Mouse (Mus musculus) forebrain, embryonic 15.5 days (tissue): Measurements from ENCODE around the gene Pyroxd2. TPM values are rescaled to one million over a fixed set of nuclear protein-coding genes. Genes with fewer than 3 reads are reported as not detected.
A peak's percentile ranks its signal among the peaks of the same experiment; 100 is the strongest.
"Not testable (repeated sequence)": the region's sequence is repeated elsewhere in the genome, so short reads cannot be mapped to it uniquely, and the experiment has no call there.

Source experiments
- ATAC-seq: fragments of 200-750 bp; cut with Nextera tagmentation; replicated peaks from 2 replicates; pipeline ENCODE4 v1.8.0; 2017; ENCODE audit warnings: mild to moderate bottlenecking, moderate TSS enrichment, moderate library complexity
- H3K27ac ChIP-seq: fragments of 300-500 bp; sonication (generic); replicated peaks from 2 replicates; pipeline ENCODE4 v1.5.1; 2015; ENCODE audit warnings: mild to moderate bottlenecking, inconsistent platforms
- H3K27me3 ChIP-seq: fragments of 300-500 bp; sonication (generic); 2 replicates; pipeline ENCODE4 v1.6.1; 2015; ENCODE audit warnings: inconsistent platforms
- H3K36me3 ChIP-seq: fragments of 300-500 bp; sonication (generic); 2 replicates; pipeline ENCODE4 v1.6.1; 2015; ENCODE audit warnings: mild to moderate bottlenecking, inconsistent platforms
- H3K4me1 ChIP-seq: fragments of 300-500 bp; sonication (generic); 2 replicates; pipeline ENCODE4 v1.6.1; 2015; ENCODE audit warnings: inconsistent platforms
- H3K4me2 ChIP-seq: fragments of 300-500 bp; sonication (generic); replicated peaks from 2 replicates; pipeline ENCODE4 v1.6.1; 2015; ENCODE audit warnings: mild to moderate bottlenecking, inconsistent platforms
- H3K4me3 ChIP-seq: fragments of 300-500 bp; sonication (generic); 2 replicates; pipeline ENCODE4 v1.5.1; 2015; ENCODE audit warnings: mild to moderate bottlenecking, inconsistent platforms
- H3K9ac ChIP-seq: fragments of 300-500 bp; sonication (generic); replicated peaks from 2 replicates; pipeline ENCODE4 v1.6.1; 2015; ENCODE audit warnings: mild to moderate bottlenecking, inconsistent platforms
- H3K9me3 ChIP-seq: fragments of 300-500 bp; sonication (generic); 2 replicates; pipeline ENCODE4 v1.6.1; 2016; ENCODE audit warnings: inconsistent platforms
- WGBS: fragments of 180-500 bp; shearing (Covaris S2); methylation state at CpG from one replicate; pipeline ENCODE4 v1.1.7; 2015; ENCODE audit warnings: mixed read lengths; 5-methylcytosine and 5-hydroxymethylcytosine counted together
- polyA plus RNA-seq: library from polyadenylated mRNA; unstranded; fragments of >200 nt; fragmentation: Nextera tagmentation; extraction: Ambion mirVana; gene quantifications from 2 replicates; pipeline ENCODE4 v1.2.1, GENCODE M21; 2015

Gene Pyroxd2
- polyA plus RNA-seq, 1 experiment from 2014 or later: 2.0 TPM

DNA sequence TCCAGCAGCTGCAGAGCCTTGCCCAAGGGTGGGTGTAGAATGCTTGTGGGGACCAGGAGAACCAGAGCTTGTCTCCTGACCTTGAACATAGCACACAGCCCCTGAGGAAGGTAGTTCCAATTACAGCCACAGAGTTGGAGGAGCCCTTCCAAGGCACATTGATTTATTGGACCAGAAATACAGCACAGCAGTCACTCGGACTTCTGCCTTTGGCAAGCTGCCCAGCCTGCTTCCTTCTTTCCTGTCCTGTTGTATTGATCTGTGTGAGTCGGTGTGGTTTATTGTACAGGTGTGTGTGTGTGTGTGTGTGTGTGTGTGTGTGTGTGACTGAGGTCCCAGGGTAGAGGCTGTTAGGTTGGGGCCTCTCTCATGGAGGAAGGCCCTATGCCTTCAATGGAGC is 30.1 kb downstream of the Pyroxd2 start:
- no peak overlapping the region for H3K9ac ChIP-seq
- no peak overlapping the region for H3K4me3 ChIP-seq
- H3K4me1 ChIP-seq: peaks cover 8% of the 10 kb centered on the region
- H3K9me3 ChIP-seq: no peaks in the 10 kb centered on the region
- no peaks in the 10 kb centered on the region for H3K27me3 ChIP-seq
- no peak overlapping the region for H3K27ac ChIP-seq
- WGBS: 3% methylated on average over 2 of the region's 2 CpGs
- H3K4me2 ChIP-seq: no peak overlapping the region
- H3K36me3 ChIP-seq: no peaks in the 10 kb centered on the region
- 0 out of 2 replicates have a peak, but pooled peaks have one; percentile 32 for ATAC-seq

DNA sequence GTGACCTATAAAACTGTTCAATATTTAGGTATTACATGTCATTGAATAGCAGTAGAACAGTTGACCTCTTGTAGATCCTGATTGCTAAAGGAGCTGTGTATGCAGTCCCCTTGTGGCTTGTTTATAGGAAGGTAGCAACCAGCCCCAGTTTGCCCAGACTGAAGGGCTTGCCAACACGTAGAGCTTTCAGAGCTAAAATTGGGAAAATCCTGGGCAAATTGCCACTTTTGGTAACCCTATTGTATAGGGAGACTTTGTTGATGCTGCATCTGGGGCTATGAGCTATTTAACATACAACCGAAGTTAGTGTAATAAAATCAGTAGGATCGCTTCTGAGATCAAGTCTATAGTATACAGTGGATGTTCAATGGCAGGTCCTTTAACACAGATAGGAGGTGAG is 34.5 kb downstream of the Pyroxd2 start:
- peaks cover 14% of the 10 kb centered on the region for H3K4me1 ChIP-seq
- H3K27ac ChIP-seq: no peak overlapping the region
- no peaks in the 10 kb centered on the region for H3K9me3 ChIP-seq
- H3K27me3 ChIP-seq: no peaks in the 10 kb centered on the region
- 41% methylated on average over 3 of the region's 3 CpGs for WGBS
- no peak overlapping the region for H3K9ac ChIP-seq
- no peaks in the 10 kb centered on the region for H3K36me3 ChIP-seq
- H3K4me2 ChIP-seq: no peak overlapping the region
- H3K4me3 ChIP-seq: no peak overlapping the region
- no peak for ATAC-seq

DNA sequence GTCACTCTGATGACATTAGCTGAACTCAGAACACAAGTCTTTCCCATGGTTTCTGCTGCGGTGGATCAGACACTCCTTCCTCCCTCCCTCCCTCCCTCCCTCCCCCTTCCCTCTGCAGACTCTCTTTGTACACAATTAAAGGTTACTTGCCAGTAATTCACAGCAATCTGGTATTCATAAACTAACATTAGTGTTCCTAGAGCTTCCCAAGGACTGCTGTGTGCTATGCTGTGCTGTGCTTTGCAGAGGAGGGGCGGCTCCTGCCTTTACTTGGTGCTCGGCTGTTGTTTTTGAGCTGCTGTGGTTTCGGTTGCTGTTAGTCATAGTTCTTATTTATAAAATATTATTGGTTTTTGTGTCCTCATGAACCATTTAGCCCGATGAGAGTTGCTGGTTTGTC is 34.9 kb downstream of the Pyroxd2 start:
- no peak for ATAC-seq
- no peaks in the 10 kb centered on the region for H3K36me3 ChIP-seq
- H3K4me3 ChIP-seq: no peak overlapping the region
- H3K27ac ChIP-seq: no peak overlapping the region
- peaks cover 14% of the 10 kb centered on the region for H3K4me1 ChIP-seq
- H3K9me3 ChIP-seq: no peaks in the 10 kb centered on the region
- H3K4me2 ChIP-seq: no peak overlapping the region
- no peaks in the 10 kb centered on the region for H3K27me3 ChIP-seq
- H3K9ac ChIP-seq: no peak overlapping the region
- WGBS: 65% methylated on average over 5 of the region's 5 CpGs

DNA sequence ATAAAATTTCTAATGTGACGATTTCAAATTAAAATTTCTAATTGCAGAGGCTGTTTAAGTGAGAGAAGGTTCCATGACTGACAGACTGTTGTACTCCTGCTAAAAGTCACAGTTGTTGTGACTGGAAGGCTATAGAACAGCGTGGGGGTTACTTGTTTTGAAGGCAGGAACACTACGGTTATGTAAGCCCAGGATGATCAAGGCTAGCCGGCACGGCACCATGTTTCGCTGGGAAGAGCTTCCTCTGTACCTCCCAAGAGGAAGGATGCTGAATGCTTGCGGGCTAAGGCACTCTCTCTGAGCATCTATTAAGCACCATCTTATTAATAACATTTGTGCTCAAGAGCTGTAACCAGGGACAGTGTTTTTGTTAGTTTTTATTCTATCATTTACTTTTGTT is 36.1 kb downstream of the Pyroxd2 start:
- H3K4me1 ChIP-seq: peaks cover 12% of the 10 kb centered on the region
- WGBS: 62% methylated on average over 7 of the region's 7 CpGs
- H3K4me3 ChIP-seq: no peak overlapping the region
- H3K27ac ChIP-seq: no peak overlapping the region
- H3K9me3 ChIP-seq: no peaks in the 10 kb centered on the region
- H3K4me2 ChIP-seq: no peak overlapping the region
- no peaks in the 10 kb centered on the region for H3K36me3 ChIP-seq
- no peak for ATAC-seq
- no peak overlapping the region for H3K9ac ChIP-seq
- no peaks in the 10 kb centered on the region for H3K27me3 ChIP-seq

DNA sequence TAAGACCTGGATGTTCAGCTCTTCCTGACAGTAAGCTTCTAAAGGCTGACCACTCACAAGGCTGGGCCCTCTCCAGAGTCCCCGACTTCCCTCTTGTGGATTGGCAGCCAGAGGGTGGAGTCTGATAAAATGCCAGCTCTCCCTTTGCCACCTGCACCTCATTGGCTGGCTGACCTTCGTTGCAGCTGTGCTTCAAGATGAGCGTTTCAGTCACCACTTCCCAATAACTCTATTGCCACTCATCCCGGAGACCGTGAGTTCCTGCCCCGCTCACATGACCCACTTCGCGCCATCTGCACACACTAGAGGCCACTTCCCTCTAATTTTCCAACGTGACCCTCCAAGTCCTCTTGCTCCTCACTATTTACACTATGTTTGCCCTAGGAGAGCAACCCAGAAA is 38.8 kb downstream of the Pyroxd2 start:
- H3K4me2 ChIP-seq: no peak overlapping the region
- peaks cover 12% of the 10 kb centered on the region for H3K4me1 ChIP-seq
- ATAC-seq: no peak
- no peaks in the 10 kb centered on the region for H3K36me3 ChIP-seq
- 83% methylated on average over 9 of the region's 9 CpGs for WGBS
- no peak overlapping the region for H3K4me3 ChIP-seq
- H3K27me3 ChIP-seq: no peaks in the 10 kb centered on the region
- no peak overlapping the region for H3K9ac ChIP-seq
- no peak overlapping the region for H3K27ac ChIP-seq
- no peaks in the 10 kb centered on the region for H3K9me3 ChIP-seq

DNA sequence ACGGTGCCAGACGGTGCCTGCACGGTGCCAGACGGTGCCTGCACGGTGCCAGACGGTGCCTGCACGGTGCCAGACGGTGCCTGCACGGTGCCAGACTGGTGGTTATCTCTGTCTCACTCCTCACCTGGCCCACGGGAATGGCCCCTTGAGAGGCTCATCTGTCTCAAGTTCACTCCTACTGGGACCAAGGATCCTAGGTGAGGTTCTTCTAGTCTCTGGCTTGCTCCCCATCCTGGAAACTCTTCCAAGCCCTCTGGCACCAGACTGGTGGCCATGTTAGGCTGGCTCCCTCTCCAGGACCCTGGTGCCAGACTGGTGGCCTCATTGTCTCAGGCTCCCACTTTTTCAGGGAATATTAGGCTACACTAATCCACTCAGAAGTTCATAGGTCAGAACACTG is 53.1 kb downstream of the Pyroxd2 start:
- Histone ChIP-seq H3K27ac (no peak overlapping the region; the same call in 1 of the 2 replicates), H3K4me2 (no peak overlapping the region), H3K4me3 (no peak overlapping the region), H3K9ac (no peak overlapping the region), H3K36me3 (no peaks in the 10 kb centered on the region), H3K9me3 (no peaks in the 10 kb centered on the region), H3K4me1 (no peaks in the 10 kb centered on the region), H3K27me3 (no peaks in the 10 kb centered on the region)
- ATAC-seq: no peak
- WGBS: 78% methylated on average over 7 of the region's 10 CpGs

DNA sequence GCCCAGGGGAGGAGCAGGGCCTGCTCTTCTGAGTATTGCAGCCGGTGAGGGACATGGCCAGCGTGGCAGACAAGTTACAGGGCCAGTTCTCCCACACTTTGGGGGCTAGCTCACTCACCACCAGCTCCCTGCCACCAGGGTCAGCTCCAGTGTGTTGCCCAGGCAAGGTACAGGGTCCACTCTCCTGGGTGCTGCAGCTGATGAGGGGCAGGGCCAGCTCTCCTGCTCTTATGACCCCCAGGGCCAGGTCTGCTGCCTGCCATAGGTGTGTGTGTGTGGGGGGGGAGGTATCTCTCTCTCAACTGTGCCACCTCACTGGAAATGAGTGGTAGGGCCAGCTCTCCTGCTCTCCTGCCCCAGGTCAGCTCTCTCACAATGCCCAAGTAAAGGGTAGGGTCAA is 54.0 kb downstream of the Pyroxd2 start:
- Histone ChIP-seq H3K27me3 (no peaks in the 10 kb centered on the region), H3K9me3 (no peaks in the 10 kb centered on the region), H3K27ac (no peak overlapping the region), H3K4me1 (no peaks in the 10 kb centered on the region), H3K36me3 (no peaks in the 10 kb centered on the region), H3K4me3 (no peak overlapping the region), H3K9ac (no peak overlapping the region), H3K4me2 (no peak overlapping the region)
- no peak for ATAC-seq
- WGBS: 75% methylated on average over 2 of the region's 2 CpGs

DNA sequence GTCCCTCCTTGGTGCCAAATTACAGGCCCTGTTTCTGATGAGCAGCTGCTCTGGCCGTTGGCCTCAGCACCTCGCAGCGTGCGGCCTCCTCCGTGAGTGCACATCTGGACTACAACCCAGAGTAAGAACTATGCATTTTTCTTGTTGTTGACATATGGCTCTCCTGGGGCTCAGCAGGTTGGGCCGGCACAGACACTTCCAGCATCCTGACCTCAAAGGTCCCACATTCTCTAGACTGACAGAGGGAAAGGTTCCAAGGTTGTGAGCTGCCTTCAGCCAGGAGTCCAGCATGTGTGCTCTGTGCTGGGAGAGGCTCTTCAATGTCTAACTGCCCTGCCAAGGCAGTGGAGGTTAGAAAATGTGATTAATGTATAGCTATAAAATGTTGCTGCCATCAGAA is 55.2 kb downstream of the Pyroxd2 start:
- H3K9me3 ChIP-seq: no peaks in the 10 kb centered on the region
- no peaks in the 10 kb centered on the region for H3K36me3 ChIP-seq
- no peak overlapping the region for H3K4me3 ChIP-seq
- ATAC-seq: no peak
- no peaks in the 10 kb centered on the region for H3K4me1 ChIP-seq
- WGBS: 77% methylated on average over 6 of the region's 6 CpGs
- H3K27me3 ChIP-seq: no peaks in the 10 kb centered on the region
- H3K27ac ChIP-seq: no peak overlapping the region
- H3K9ac ChIP-seq: no peak overlapping the region
- no peak overlapping the region for H3K4me2 ChIP-seq

DNA sequence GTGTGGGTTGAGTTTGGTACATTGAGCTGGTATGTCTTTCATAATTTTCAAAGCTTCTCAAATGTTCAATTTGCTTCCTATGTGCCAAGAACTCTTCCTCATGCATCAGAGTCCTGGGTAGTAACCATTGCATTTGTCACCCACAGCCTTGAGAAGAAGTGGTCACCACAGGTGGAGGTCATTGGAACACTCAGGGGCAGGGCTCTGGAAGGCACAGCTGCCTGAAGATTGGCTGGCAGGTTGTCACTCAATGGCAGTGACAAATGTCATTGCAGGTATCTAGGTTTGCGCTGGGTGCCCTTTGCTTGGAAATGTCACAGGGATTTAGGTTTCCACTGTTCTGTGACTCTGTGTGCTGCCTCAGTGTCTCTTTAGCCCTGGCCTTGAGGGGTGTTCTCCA is 62.3 kb downstream of the Pyroxd2 start:
- WGBS: 93% methylated on average over 1 of the region's 1 CpGs
- no peak for ATAC-seq

DNA sequence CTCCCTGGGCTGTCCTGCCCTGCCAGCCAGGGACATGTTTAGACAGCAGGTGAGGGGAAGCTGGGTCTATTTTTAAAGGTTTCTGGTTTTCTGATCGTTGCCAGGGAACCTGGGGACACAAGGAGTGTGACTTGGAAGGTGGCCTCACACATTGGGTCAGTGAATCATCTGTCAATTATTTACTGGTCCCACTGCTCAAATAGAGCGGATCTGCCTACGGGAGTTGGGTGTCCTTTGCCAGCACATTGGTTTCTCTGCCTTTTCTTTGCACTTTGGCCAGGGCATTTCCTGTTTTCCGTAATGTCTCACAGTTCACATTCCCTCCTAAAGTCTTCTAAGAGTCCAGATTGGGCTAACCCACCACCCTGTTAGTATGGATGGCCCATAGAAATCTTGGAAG is 62.8 kb downstream of the Pyroxd2 start:
- 91% methylated on average over 4 of the region's 4 CpGs for WGBS
- no peak for ATAC-seq
- no peak overlapping the region for H3K9ac ChIP-seq
- H3K4me1 ChIP-seq: no peaks in the 10 kb centered on the region
- H3K27ac ChIP-seq: no peak overlapping the region
- no peaks in the 10 kb centered on the region for H3K27me3 ChIP-seq
- H3K4me3 ChIP-seq: no peak overlapping the region
- H3K36me3 ChIP-seq: no peaks in the 10 kb centered on the region
- no peak overlapping the region for H3K4me2 ChIP-seq
- H3K9me3 ChIP-seq: no peaks in the 10 kb centered on the region

More for the DNA sequence above, 62.3 kb downstream of the Pyroxd2 start:
- H3K27ac ChIP-seq: no peak overlapping the region
- no peaks in the 10 kb centered on the region for H3K4me1 ChIP-seq
- no peak overlapping the region for H3K9ac ChIP-seq
- no peak overlapping the region for H3K4me3 ChIP-seq
- no peak overlapping the region for H3K4me2 ChIP-seq
- H3K27me3 ChIP-seq: no peaks in the 10 kb centered on the region
- no peaks in the 10 kb centered on the region for H3K36me3 ChIP-seq
- H3K9me3 ChIP-seq: no peaks in the 10 kb centered on the region

DNA sequence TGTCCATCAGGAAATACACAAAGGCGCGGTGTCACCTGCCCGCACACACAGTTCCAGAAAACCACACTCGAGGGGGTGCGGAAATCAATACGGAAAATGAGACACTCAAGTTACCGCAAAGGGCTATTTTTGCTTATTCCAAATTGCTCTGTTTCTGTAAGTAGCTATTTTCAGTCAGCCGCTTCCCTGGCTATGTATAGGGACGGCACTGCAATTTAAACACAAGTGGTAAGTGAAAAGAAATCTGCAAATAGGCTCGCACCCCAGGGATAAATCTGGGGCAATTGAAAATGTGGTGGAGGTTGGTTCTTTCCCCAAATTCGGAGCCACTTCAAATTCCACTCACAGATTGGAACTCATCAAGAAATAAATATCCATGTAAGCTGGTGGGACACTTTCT is 63.3 kb downstream of the Pyroxd2 start:
- WGBS: 80% methylated on average over 11 of the region's 11 CpGs
- no peaks in the 10 kb centered on the region for H3K4me1 ChIP-seq
- no peaks in the 10 kb centered on the region for H3K27me3 ChIP-seq
- H3K9ac ChIP-seq: no peak overlapping the region
- no peak overlapping the region for H3K27ac ChIP-seq
- no peak for ATAC-seq
- H3K4me3 ChIP-seq: no peak overlapping the region
- H3K4me2 ChIP-seq: no peak overlapping the region
- H3K36me3 ChIP-seq: no peaks in the 10 kb centered on the region
- H3K9me3 ChIP-seq: no peaks in the 10 kb centered on the region

DNA sequence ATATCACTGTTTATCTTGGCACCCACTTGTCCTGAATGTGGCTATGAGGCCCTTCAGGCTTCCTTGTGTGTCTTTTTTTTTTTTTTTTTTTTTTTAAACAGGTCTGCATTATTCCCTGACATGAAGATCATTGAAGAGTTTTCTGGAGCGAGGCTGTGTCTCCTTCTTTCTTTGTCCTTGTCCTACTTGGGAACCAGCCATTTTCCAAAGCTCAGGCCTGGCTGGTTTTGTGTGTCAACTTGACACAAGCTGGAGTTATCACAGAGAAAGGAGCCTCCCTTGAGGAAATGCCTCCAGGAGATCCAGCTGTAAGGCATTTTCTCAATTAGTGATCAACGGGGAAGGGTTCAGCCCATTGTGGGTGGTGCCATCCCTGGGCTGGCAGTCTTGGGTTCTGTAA is 69.8 kb downstream of the Pyroxd2 start:
- H3K9ac ChIP-seq, H3K27ac ChIP-seq, H3K4me3 ChIP-seq, H3K27me3 ChIP-seq, H3K4me2 ChIP-seq, ATAC-seq, H3K4me1 ChIP-seq, H3K9me3 ChIP-seq, H3K36me3 ChIP-seq: not testable (repeated sequence)
- WGBS: 77% methylated on average over 2 of the region's 2 CpGs

DNA sequence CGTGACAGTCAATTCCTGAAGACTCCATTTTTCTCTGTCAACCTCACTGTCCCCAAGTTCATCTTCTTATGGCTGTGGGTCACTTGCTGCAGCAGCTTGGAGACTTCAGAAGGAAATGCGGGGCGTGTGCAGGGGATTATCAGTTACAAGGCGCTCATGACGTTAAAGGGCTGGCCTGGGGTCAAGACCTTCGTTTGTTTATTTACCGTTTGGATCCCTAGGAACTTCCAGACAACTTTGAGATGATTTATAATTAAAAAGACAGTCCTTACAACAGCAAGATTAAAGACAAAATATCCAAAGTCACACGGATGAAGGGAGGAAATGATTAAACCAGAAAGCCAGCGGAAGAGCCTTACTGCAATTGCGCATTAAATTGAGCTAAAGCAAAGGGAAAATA is 74.4 kb downstream of the Pyroxd2 start:
- no peak for ATAC-seq

More for the DNA sequence above, 74.4 kb downstream of the Pyroxd2 start:
- 80% methylated on average over 10 of the region's 10 CpGs for WGBS
- Histone ChIP-seq H3K36me3 (no peaks in the 10 kb centered on the region), H3K4me3 (no peak overlapping the region), H3K4me2 (no peak overlapping the region), H3K27me3 (no peaks in the 10 kb centered on the region), H3K4me1 (peaks cover 7% of the 10 kb centered on the region), H3K9ac (no peak overlapping the region), H3K9me3 (no peaks in the 10 kb centered on the region), H3K27ac (no peak overlapping the region)
